Mouse (Mus musculus) liver, embryonic 16.5 days (tissue): ENCODE measurements around the gene Zfp182. TPM values are rescaled to one million over a fixed set of nuclear protein-coding genes. Genes with fewer than 3 reads are reported as not detected.

Experiments used
- ATAC-seq: fragments of 200-750 bp; cut with Nextera tagmentation; 2 replicates; pipeline ENCODE4 v1.8.0; 2017; ENCODE audit warnings: low read depth, mild to moderate bottlenecking, moderate number of reproducible peaks, moderate library complexity
- H3K27ac ChIP-seq: fragments of 300-500 bp; sonication (generic); 2 replicates; pipeline ENCODE4 v1.5.1; 2014; ENCODE audit warnings: mild to moderate bottlenecking, low read length
- H3K27me3 ChIP-seq: fragments of 300-500 bp; sonication (generic); 2 replicates; pipeline ENCODE4 v1.6.1; 2014; ENCODE audit warnings: low read depth, low read length, mixed read lengths; ENCODE audit not compliant: control insufficient read depth, insufficient read depth
- H3K36me3 ChIP-seq: fragments of 300-500 bp; sonication (generic); 2 replicates; pipeline ENCODE4 v1.6.1; 2014; ENCODE audit warnings: mild to moderate bottlenecking; ENCODE audit not compliant: control insufficient read depth, insufficient read depth
- H3K4me1 ChIP-seq: fragments of 300-500 bp; sonication (generic); 2 replicates; pipeline ENCODE4 v1.6.1; 2014; ENCODE audit warnings: low read depth, low read length, mixed read lengths; ENCODE audit not compliant: control insufficient read depth
- H3K4me2 ChIP-seq: fragments of 300-500 bp; sonication (generic); 2 replicates; pipeline ENCODE4 v1.6.1; 2014; ENCODE audit warnings: low read depth, low read length, mixed read lengths
- H3K4me3 ChIP-seq: fragments of 300-500 bp; sonication (generic); 2 replicates; pipeline ENCODE4 v1.5.1; 2014; ENCODE audit warnings: low read depth, mild to moderate bottlenecking, low read length
- H3K9ac ChIP-seq: fragments of 300-500 bp; sonication (generic); 2 replicates; pipeline ENCODE4 v1.6.1; 2014; ENCODE audit warnings: low read depth, low read length
- H3K9me3 ChIP-seq: fragments of 300-500 bp; sonication (generic); replicated peaks from 2 replicates; pipeline ENCODE4 v1.6.1; 2016; ENCODE audit warnings: low read length; ENCODE audit not compliant: control insufficient read depth
- WGBS: fragments of 180-500 bp; shearing (Covaris S2); extraction: QIAGEN DNeasy Blood & Tissue Kit; methylation state at CpG from one replicate; pipeline ENCODE4 v1.1.7; 2014; ENCODE audit not compliant: insufficient replicate concordance; 5-methylcytosine and 5-hydroxymethylcytosine counted together
- polyA plus RNA-seq: library from polyadenylated mRNA; unstranded; fragments of >200 nt; fragmentation: Nextera tagmentation; extraction: Ambion mirVana; gene quantifications from 2 replicates; pipeline ENCODE4 v1.2.1, GENCODE M21; 2015

Zfp182 gene
- 1.4 and 1.9 TPM in 2 replicates for polyA plus RNA-seq

DNA sequence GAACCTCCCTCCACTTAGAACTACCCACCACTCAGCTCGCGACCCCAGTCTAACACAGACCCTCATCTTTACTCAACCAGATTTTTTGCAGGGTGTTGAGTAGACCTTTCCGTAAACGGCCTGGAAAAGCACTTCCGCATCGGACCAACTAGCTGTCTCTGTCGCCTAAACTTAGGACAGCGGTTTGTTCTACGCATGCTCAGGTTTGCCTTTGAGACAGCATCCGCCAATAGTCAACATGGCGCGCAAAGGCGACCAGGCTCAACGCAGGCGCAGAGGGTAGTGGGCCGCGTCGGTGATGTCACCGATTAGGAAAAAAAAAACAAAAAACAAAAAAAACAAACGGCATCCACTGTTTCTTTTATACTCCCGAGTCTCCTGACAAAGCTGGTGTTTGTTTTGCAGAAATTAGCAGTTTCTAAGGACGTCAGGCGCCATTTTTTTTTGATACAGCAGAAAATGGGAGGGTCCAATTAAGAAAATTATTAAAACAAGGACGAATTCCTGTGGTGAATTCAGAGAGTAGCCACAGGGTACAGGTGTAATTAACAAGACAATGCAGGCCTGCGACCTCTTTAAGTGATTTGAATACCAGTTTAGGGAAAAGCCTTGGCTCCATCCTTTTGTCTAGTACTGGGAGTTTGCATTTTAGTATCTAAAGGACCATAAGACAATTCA, at the start of gene Zfp182:
Gene Zfp182 (minus strand): TSS at position 451 of the 678 bp plus-strand sequence.
- H3K27ac ChIP-seq = no peak within 1 kb of the TSS

GRCm38 (mm10) chrX:21089867-21090239, 27.7 kb upstream of the Zfp182 start:
- H3K27ac ChIP-seq = no peak overlapping the region
- no peak overlapping the region for H3K4me3 ChIP-seq
- no peaks in the 10 kb centered on the region for H3K27me3 ChIP-seq
- 44% methylated on average over 7 of the region's 7 CpGs for WGBS
- ATAC-seq = no peak
- H3K4me1 ChIP-seq = no peaks in the 10 kb centered on the region
- H3K9ac ChIP-seq = no peak overlapping the region
- H3K36me3 ChIP-seq = no peaks in the 10 kb centered on the region
- no peaks in the 10 kb centered on the region for H3K9me3 ChIP-seq
- no peak overlapping the region for H3K4me2 ChIP-seq

More for the DNA sequence above, at the start of gene Zfp182:
- 20% methylated on average over 25 of the region's 25 CpGs for WGBS
- no peaks in the 10 kb centered on the region for H3K27me3 ChIP-seq
- ATAC-seq = peak; percentile 87
- peak within 1 kb of the TSS; percentile 69 for H3K9ac ChIP-seq
- no peaks in the 10 kb centered on the region for H3K9me3 ChIP-seq
- no peaks in the 10 kb centered on the region for H3K36me3 ChIP-seq
- no peaks in the 10 kb centered on the region for H3K4me1 ChIP-seq
- H3K4me2 ChIP-seq = peak within 1 kb of the TSS; percentile 59
- H3K4me3 ChIP-seq = peak within 1 kb of the TSS; percentile 65

GRCm38 (mm10) chrX:21088983-21089866, 27.1 kb upstream of the Zfp182 start, which contains the start of gene Zfp300:
TSS of gene Zfp300 (minus strand) at chrX:21089527.
- Histone ChIP-seq H3K36me3 (no peaks in the 10 kb centered on the region), H3K27me3 (no peaks in the 10 kb centered on the region), H3K9ac (no peak within 1 kb of the TSS), H3K4me1 (no peaks in the 10 kb centered on the region), H3K9me3 (no peaks in the 10 kb centered on the region), H3K4me2 (peak within 1 kb of the TSS; percentile 52), H3K4me3 (peak within 1 kb of the TSS; percentile 49), H3K27ac (no peak within 1 kb of the TSS)
- no peak for ATAC-seq
- 19% methylated on average over 27 of the region's 27 CpGs for WGBS

- Histone ChIP-seq H3K4me2 (peak overlapping the region; percentile 52), H3K36me3 (no peaks in the 10 kb centered on the region), H3K4me3 (peak overlapping the region; percentile 49), H3K9me3 (no peaks in the 10 kb centered on the region), H3K9ac (no peak overlapping the region), H3K27me3 (no peaks in the 10 kb centered on the region), H3K4me1 (no peaks in the 10 kb centered on the region), H3K27ac (no peak overlapping the region)
- ATAC-seq = no peak
- WGBS = 28% methylated on average over 6 of the region's 6 CpGs
Measured at GRCm38 (mm10) chrX:21088645-21088982, 26.5 kb upstream of the Zfp182 start.

DNA sequence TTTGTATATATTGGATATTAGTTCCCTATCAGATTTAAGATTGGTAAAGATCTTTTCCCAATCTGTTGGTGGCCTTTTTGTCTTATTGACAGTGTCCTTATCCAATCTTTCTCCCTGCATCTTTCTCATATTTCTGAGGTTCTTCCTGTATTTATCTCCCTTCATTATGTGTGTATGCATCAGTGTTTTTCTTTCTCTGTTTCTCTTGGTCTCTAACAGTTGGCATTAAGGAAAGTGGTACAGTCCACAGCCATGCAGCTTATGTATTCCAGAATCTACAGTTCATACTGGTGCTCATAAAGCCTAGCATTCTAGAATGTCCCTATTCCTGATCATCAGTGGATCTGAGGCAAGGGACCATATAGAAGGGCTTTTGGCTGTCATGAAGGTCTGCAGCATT, 6.0 kb upstream of the Zfp182 start, which contains the start of gene Spaca5:
Gene Spaca5 (plus strand): TSS at position 301 of the 400 bp plus-strand sequence.
- no peak for ATAC-seq
- no peak within 1 kb of the TSS for H3K4me2 ChIP-seq
- H3K4me3 ChIP-seq = no peak within 1 kb of the TSS
- no peak within 1 kb of the TSS for H3K9ac ChIP-seq
- no peaks in the 10 kb centered on the region for H3K27me3 ChIP-seq
- no peaks in the 10 kb centered on the region for H3K4me1 ChIP-seq
- no peak within 1 kb of the TSS for H3K27ac ChIP-seq
- H3K36me3 ChIP-seq = no peaks in the 10 kb centered on the region
- H3K9me3 ChIP-seq = no peaks in the 10 kb centered on the region

GRCm38 (mm10) chrX:21062544-21062890, 401 bp upstream of the Zfp182 start:
- no peaks in the 10 kb centered on the region for H3K9me3 ChIP-seq
- no peak overlapping the region for H3K27ac ChIP-seq
- H3K27me3 ChIP-seq = no peaks in the 10 kb centered on the region
- peak overlapping the region; percentile 59 for H3K4me2 ChIP-seq
- no peaks in the 10 kb centered on the region for H3K36me3 ChIP-seq
- ATAC-seq = no peak
- no peak overlapping the region for H3K9ac ChIP-seq
- H3K4me1 ChIP-seq = no peaks in the 10 kb centered on the region
- whole genome bisulfite sequencing = 58% methylated on average over 3 of the region's 3 CpGs
- H3K4me3 ChIP-seq = peak overlapping the region; percentile 65; the same call in 1 of the 2 replicates

- WGBS = 24% methylated on average over 9 of the region's 9 CpGs
- Histone ChIP-seq H3K9ac (peak overlapping the region; percentile 69), H3K4me3 (peak overlapping the region; percentile 65), H3K27me3 (no peaks in the 10 kb centered on the region), H3K27ac (no peak overlapping the region), H3K4me2 (peak overlapping the region; percentile 59), H3K4me1 (no peaks in the 10 kb centered on the region), H3K36me3 (no peaks in the 10 kb centered on the region), H3K9me3 (no peaks in the 10 kb centered on the region)
- 0 out of 2 replicates have a peak, but pooled peaks have one; percentile 19 for ATAC-seq
Measured at GRCm38 (mm10) chrX:21061460-21061859, 656 bp downstream of the Zfp182 start.

GRCm38 (mm10) chrX:20980901-20981300, 81.2 kb downstream of the Zfp182 start:
- Histone ChIP-seq H3K27ac (no peak overlapping the region), H3K4me1 (no peaks in the 10 kb centered on the region), H3K27me3 (no peaks in the 10 kb centered on the region), H3K4me2 (no peak overlapping the region), H3K9me3 (no peaks in the 10 kb centered on the region), H3K4me3 (no peak overlapping the region), H3K36me3 (no peaks in the 10 kb centered on the region), H3K9ac (no peak overlapping the region)
- WGBS = 13% methylated on average over 1 of the region's 1 CpGs
- no peak for ATAC-seq
